Comparison of ENCODE assay signal across 10 mouse cellular contexts in the genomic region with DNA sequence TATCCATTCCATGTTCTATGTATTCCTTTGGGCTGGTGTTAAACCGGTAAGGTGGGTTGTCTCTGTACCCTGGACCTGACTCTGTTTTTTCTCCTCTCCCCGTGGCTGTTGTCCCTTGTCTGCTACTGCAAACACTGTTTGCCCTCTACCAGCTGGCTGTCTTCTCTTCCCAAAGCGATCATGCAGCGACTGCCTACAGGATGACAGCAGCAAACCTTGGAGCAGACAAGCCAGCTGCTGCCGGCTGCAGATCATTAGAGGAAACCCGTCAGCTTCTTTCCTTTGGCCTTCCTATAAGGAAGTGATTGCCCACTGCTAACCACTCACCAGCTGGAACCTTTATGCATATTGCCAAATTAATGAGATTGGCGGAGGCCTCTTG. TPM values are rescaled to one million over a fixed set of nuclear protein-coding genes. Genes with fewer than 3 reads are reported as not detected.
DNase-seq lines count a peak whose midpoint lies in the region; ATAC-seq and TF ChIP-seq lines count a peak whose summit lies in the region.
"Had no signal": no experiment of that assay in that cellular context is flagged by ENCODE, and none has a peak within 500 bp of the region (broad histone marks: within the 10 kb centered on the region; RNA-seq: fewer than 3 reads in every experiment).

No protein-coding gene starts in this region.

- WGBS in forebrain, embryonic 12.5 days = 61% methylated on average over 7 of the region's 7 CpGs
- WGBS in forebrain, embryonic 11.5 days = 65% methylated on average over 7 of the region's 7 CpGs
- WGBS in lung, embryonic 15.5 days = 26% methylated on average over 7 of the region's 7 CpGs
- 32% methylated on average over 7 of the region's 7 CpGs for WGBS in lung, adult 2 months

- no peak for TF ChIP-seq POLR2A in lung, adult 2 months (IDR thresholded peaks at IDR 0.05; ENCODE audit: borderline replicate concordance, extremely low read depth, low read depth, low read length)

- H3K9ac ChIP-seq in forebrain, embryonic 12.5 days = no peak overlapping the region
- no peak overlapping the region for H3K9ac ChIP-seq in forebrain, embryonic 11.5 days (ENCODE audit: low read length)
- no peak overlapping the region for H3K9ac ChIP-seq in lung, embryonic 15.5 days
- H3K9ac ChIP-seq: embryonic facial prominence, embryonic 15.5 days had no signal

- ATAC-seq in forebrain, embryonic 12.5 days (ENCODE audit: low FRiP score) = peak; percentile 82
- ATAC-seq in forebrain, embryonic 11.5 days (replicated peaks; ENCODE audit: low FRiP score) = no peak; the same call in 1 of the 2 replicates
- peak; percentile 70; the same call in 1 of the 2 replicates for ATAC-seq in lung, embryonic 15.5 days (ENCODE audit: borderline replicate concordance, extremely low read depth, low FRiP score, low TSS enrichment)

- H3K4me2 ChIP-seq in forebrain, embryonic 12.5 days = no peak overlapping the region
- H3K4me2 ChIP-seq in forebrain, embryonic 11.5 days (ENCODE audit: low read depth, low read length, severe bottlenecking) = no peak overlapping the region
- no peak overlapping the region; the same call in 1 of the 2 replicates for H3K4me2 ChIP-seq in lung, embryonic 15.5 days
- H3K4me2 ChIP-seq: embryonic facial prominence, embryonic 15.5 days had no signal

- no peak for TF ChIP-seq CTCF in lung, adult 2 months (IDR thresholded peaks at IDR 0.05; ENCODE audit: insufficient read depth, low read length)

- H3K27me3 ChIP-seq in forebrain, embryonic 12.5 days = no peaks in the 10 kb centered on the region
- no peaks in the 10 kb centered on the region for H3K27me3 ChIP-seq in forebrain, embryonic 11.5 days (ENCODE audit: control insufficient read depth, insufficient read depth, low read length)
- H3K27me3 ChIP-seq in lung, embryonic 15.5 days = no peaks in the 10 kb centered on the region
- H3K27me3 ChIP-seq: embryonic facial prominence, embryonic 15.5 days had no signal

- H3K9me3 ChIP-seq in forebrain, embryonic 12.5 days = no peaks in the 10 kb centered on the region
- H3K9me3 ChIP-seq in forebrain, embryonic 11.5 days (ENCODE audit: control insufficient read depth, low read length) = no peaks in the 10 kb centered on the region
- no peaks in the 10 kb centered on the region for H3K9me3 ChIP-seq in lung, embryonic 15.5 days
- H3K9me3 ChIP-seq: embryonic facial prominence, embryonic 15.5 days had no signal

- peak overlapping the region; percentile 11; the same call in 1 of the 2 replicates for H3K27ac ChIP-seq in forebrain, embryonic 12.5 days
- no peak overlapping the region; the same call in 1 of the 2 replicates for H3K27ac ChIP-seq in forebrain, embryonic 11.5 days (ENCODE audit: low read depth, low read length)
- H3K27ac ChIP-seq in lung, embryonic 15.5 days = peak overlapping the region; percentile 37; the same call in 1 of the 2 replicates
- H3K27ac ChIP-seq: embryonic facial prominence, embryonic 15.5 days; macrophage had no signal

- H3K4me3 ChIP-seq in forebrain, embryonic 12.5 days (replicated peaks) = no peak overlapping the region
- no peak overlapping the region for H3K4me3 ChIP-seq in forebrain, embryonic 11.5 days (ENCODE audit: low read depth, low read length)
- no peak overlapping the region for H3K4me3 ChIP-seq in lung, embryonic 15.5 days
- no peak overlapping the region for H3K4me3 ChIP-seq in lung, adult 2 months (replicated peaks; ENCODE audit: extremely low read depth, low read depth, low read length)
- H3K4me3 ChIP-seq: embryonic facial prominence, embryonic 15.5 days had no signal

- H3K4me1 ChIP-seq in forebrain, embryonic 12.5 days = peaks cover 7% of the 10 kb centered on the region; the same call in 1 of the 2 replicates
- H3K4me1 ChIP-seq in forebrain, embryonic 11.5 days (replicated peaks; ENCODE audit: control insufficient read depth, insufficient read depth, low read length) = no peaks in the 10 kb centered on the region
- H3K4me1 ChIP-seq in lung, embryonic 15.5 days = peaks cover 19% of the 10 kb centered on the region
- H3K4me1 ChIP-seq in lung, adult 2 months (ENCODE audit: control insufficient read depth, insufficient read depth, low read length) = peaks cover 2% of the 10 kb centered on the region; the same call in 1 of the 2 replicates

- no peak for DNase-seq in forebrain, embryonic 11.5 days (ENCODE audit: low spot score)
- no peak for DNase-seq in lung, adult 2 months
- peak; percentile 38 to 78 for DNase-seq in lung, postnatal 4 days
- DNase-seq in yolk sac, embryonic 10.5 days (ENCODE audit: low spot score) = peak; percentile 67
- no peak for DNase-seq in cerebellum, adult 9-11 months
- no peak for DNase-seq in thymus, adult 18-20 months

- H3K36me3 ChIP-seq in forebrain, embryonic 12.5 days (replicated peaks) = no peaks in the 10 kb centered on the region
- H3K36me3 ChIP-seq in forebrain, embryonic 11.5 days (ENCODE audit: control insufficient read depth, insufficient read depth, low read length) = no peaks in the 10 kb centered on the region
- no peaks in the 10 kb centered on the region for H3K36me3 ChIP-seq in lung, embryonic 15.5 days
- H3K36me3 ChIP-seq: embryonic facial prominence, embryonic 15.5 days had no signal

RNA-seq across cellular contexts. Expression of gene Bmp2k, which starts 56.4 kb away (rescaled TPM):
- 9.2 TPM in 2 replicates for polyA plus RNA-seq in forebrain, embryonic 12.5 days (2016; fragmentation: Nextera tagmentation; extraction: Ambion mirVana)
- 9.0 and 10.2 TPM in 2 replicates for polyA plus RNA-seq in forebrain, embryonic 11.5 days (2014; fragmentation: Nextera tagmentation; extraction: Ambion mirVana)
- 11.2 TPM in 2 replicates for polyA plus RNA-seq in lung, embryonic 15.5 days (2015; fragmentation: Nextera tagmentation; extraction: Ambion mirVana)
- 9.1 and 11.6 TPM in 2 replicates for polyA plus RNA-seq in lung, adult 2 months (2012; rRNA removed)

Comparison
In these comparisons a context has a peak if more than half of its experiments do, and no peak if none do; other contexts are left out.
1. DNase-seq: peak in lung, postnatal 4 days (2 of 2) and yolk sac, embryonic 10.5 days (single experiment); none in forebrain, embryonic 11.5 days (single experiment), lung, adult 2 months (single experiment), cerebellum, adult 9-11 months (single experiment) and thymus, adult 18-20 months (0 of 2).